ENCODE assay signal across 12 mouse cellular contexts in genomic region chr5:115437945-115438315, GRCm38 (mm10). TPM values are rescaled to one million over a fixed set of nuclear protein-coding genes. Genes with fewer than 3 reads are reported as not detected.
DNase-seq lines count a peak whose midpoint lies in the region; ATAC-seq and TF ChIP-seq lines count a peak whose summit lies in the region.
"Had no signal": no experiment of that assay in that cellular context is flagged by ENCODE, and none has a peak within 500 bp of the region (broad histone marks: within the 10 kb centered on the region; RNA-seq: fewer than 3 reads in every experiment).

No protein-coding gene starts in this region.

- ATAC-seq in embryonic facial prominence, embryonic 15.5 days (ENCODE audit: insufficient number of reproducible peaks, low FRiP score, low TSS enrichment, low read depth): no peak
- ATAC-seq in hindbrain, postnatal 0 days: no peak
- no peak for ATAC-seq in neural tube, embryonic 12.5 days (ENCODE audit: low FRiP score, low read depth)
- ATAC-seq: Patski had no signal

- peaks cover 60% of the 10 kb centered on the region for H3K4me1 ChIP-seq in embryonic facial prominence, embryonic 15.5 days
- H3K4me1 ChIP-seq in hindbrain, postnatal 0 days (ENCODE audit: insufficient read depth, low read length): peaks cover 48% of the 10 kb centered on the region
- peaks cover 77% of the 10 kb centered on the region for H3K4me1 ChIP-seq in neural tube, embryonic 12.5 days
- H3K4me1 ChIP-seq: liver, embryonic 15.5 days had no signal

- 28% methylated on average over 2 of the region's 2 CpGs for WGBS in embryonic facial prominence, embryonic 15.5 days
- WGBS in hindbrain, postnatal 0 days: 11% methylated on average over 2 of the region's 2 CpGs
- WGBS in neural tube, embryonic 12.5 days: 0% methylated on average over 2 of the region's 2 CpGs

- intact Hi-C loops in left cerebral cortex, postnatal 4 days (cut with DNase I): no loop called here

- DNase-seq in embryo, embryonic 10.5 days (ENCODE audit: low spot score): peak; percentile 76
- DNase-seq in hindbrain, postnatal 0 days (ENCODE audit: low spot score): peak; percentile 30
- no peak for DNase-seq in cerebellum, adult 9-10 months
- DNase-seq in kidney, postnatal 10 days: no peak
- DNase-seq in left cerebral cortex, postnatal 4 days: no peak
- DNase-seq: heart, adult 2 months; kidney, adult 18-20 months; spleen, adult 18-20 months had no signal

- H3K4me3 ChIP-seq in embryonic facial prominence, embryonic 15.5 days (replicated peaks): no peak overlapping the region
- no peak overlapping the region for H3K4me3 ChIP-seq in hindbrain, postnatal 0 days (ENCODE audit: low read length)
- H3K4me3 ChIP-seq in neural tube, embryonic 12.5 days: peak overlapping the region; percentile 16; the same call in 1 of the 2 replicates
- H3K4me3 ChIP-seq: heart, adult 2 months; liver, embryonic 15.5 days had no signal

- H3K4me2 ChIP-seq in embryonic facial prominence, embryonic 15.5 days (replicated peaks): no peak overlapping the region
- 0 out of 2 replicates have a peak overlapping the region, but pooled peaks have one; percentile 4 for H3K4me2 ChIP-seq in hindbrain, postnatal 0 days (ENCODE audit: low read depth, low read length)
- peak overlapping the region; percentile 81 for H3K4me2 ChIP-seq in neural tube, embryonic 12.5 days (replicated peaks)
- H3K4me2 ChIP-seq: liver, embryonic 15.5 days had no signal

- H3K9me3 ChIP-seq in embryonic facial prominence, embryonic 15.5 days (replicated peaks): no peaks in the 10 kb centered on the region
- no peaks in the 10 kb centered on the region for H3K9me3 ChIP-seq in hindbrain, postnatal 0 days (ENCODE audit: low read length)
- no peaks in the 10 kb centered on the region for H3K9me3 ChIP-seq in neural tube, embryonic 12.5 days
- H3K9me3 ChIP-seq: liver, embryonic 15.5 days had no signal

- H3K9ac ChIP-seq in embryonic facial prominence, embryonic 15.5 days: no peak overlapping the region
- no peak overlapping the region for H3K9ac ChIP-seq in hindbrain, postnatal 0 days (replicated peaks; ENCODE audit: low read length)
- peak overlapping the region; percentile 56 for H3K9ac ChIP-seq in neural tube, embryonic 12.5 days
- H3K9ac ChIP-seq: liver, embryonic 15.5 days had no signal

- H3K36me3 ChIP-seq in embryonic facial prominence, embryonic 15.5 days: peaks cover 19% of the 10 kb centered on the region
- no peaks in the 10 kb centered on the region for H3K36me3 ChIP-seq in hindbrain, postnatal 0 days (ENCODE audit: insufficient read depth, low read length)
- peaks cover 70% of the 10 kb centered on the region for H3K36me3 ChIP-seq in neural tube, embryonic 12.5 days
- H3K36me3 ChIP-seq: liver, embryonic 15.5 days had no signal

- no peaks in the 10 kb centered on the region for H3K27me3 ChIP-seq in embryonic facial prominence, embryonic 15.5 days
- H3K27me3 ChIP-seq in hindbrain, postnatal 0 days (ENCODE audit: insufficient read depth, low read length): no peaks in the 10 kb centered on the region
- H3K27me3 ChIP-seq in neural tube, embryonic 12.5 days (replicated peaks): no peaks in the 10 kb centered on the region
- H3K27me3 ChIP-seq: Patski had no signal

- H3K27ac ChIP-seq in embryonic facial prominence, embryonic 15.5 days (replicated peaks): peak overlapping the region; percentile 45
- H3K27ac ChIP-seq in hindbrain, postnatal 0 days: peak overlapping the region; percentile 98
- peak overlapping the region; percentile 99 for H3K27ac ChIP-seq in neural tube, embryonic 12.5 days
- H3K27ac ChIP-seq: heart, adult 2 months; liver, embryonic 15.5 days had no signal

- no peak for TF ChIP-seq CTCF in hindbrain, postnatal 0 days (IDR thresholded peaks at IDR 0.05; ENCODE audit: low read depth)

RNA-seq across cellular contexts. Expression of gene Msi1, which starts 8.5 kb away (rescaled TPM):
- polyA plus RNA-seq in embryonic facial prominence, embryonic 15.5 days (2015; fragmentation: Nextera tagmentation; extraction: Ambion mirVana): 14.1 and 19.1 TPM in 2 replicates
- total RNA-seq in hindbrain, postnatal 0 days (2014; rRNA removed): 75.9 and 88.1 TPM in 2 replicates
- 45.1 and 46.2 TPM in 2 replicates for polyA plus RNA-seq in hindbrain, postnatal 0 days (2015; fragmentation: Nextera tagmentation; extraction: Ambion mirVana)
- polyA plus RNA-seq in neural tube, embryonic 12.5 days (2016; fragmentation: Nextera tagmentation; extraction: Ambion mirVana): 122 and 129 TPM in 2 replicates
- 100 to 1,000 TPM; 110 to 114 TPM for total RNA-seq in left cerebral cortex, postnatal 4 days (2021)

RNA-seq across cellular contexts. Expression of gene Pla2g1b, which starts 28.1 kb away (rescaled TPM):
- not detected in 2 replicates for polyA plus RNA-seq in embryonic facial prominence, embryonic 15.5 days (2015; fragmentation: Nextera tagmentation; extraction: Ambion mirVana)
- total RNA-seq in hindbrain, postnatal 0 days (2014; rRNA removed): not detected in 2 replicates
- not detected in 2 replicates for polyA plus RNA-seq in hindbrain, postnatal 0 days (2015; fragmentation: Nextera tagmentation; extraction: Ambion mirVana)
- not detected in 2 replicates for polyA plus RNA-seq in neural tube, embryonic 12.5 days (2016; fragmentation: Nextera tagmentation; extraction: Ambion mirVana)
- not detected for total RNA-seq in left cerebral cortex, postnatal 4 days (2021)
- total RNA-seq: heart, adult 2 months had no signal
- polyA plus RNA-seq: heart, adult 2 months; liver, embryonic 15.5 days; Patski had no signal

RNA-seq across cellular contexts. Expression of gene Sirt4, which starts 46.6 kb away (rescaled TPM):
- polyA plus RNA-seq in embryonic facial prominence, embryonic 15.5 days (2015; fragmentation: Nextera tagmentation; extraction: Ambion mirVana): 29.2 and 32.8 TPM in 2 replicates
- 25.8 and 33.7 TPM in 2 replicates for total RNA-seq in hindbrain, postnatal 0 days (2014; rRNA removed)
- 20.2 and 21.8 TPM in 2 replicates for polyA plus RNA-seq in hindbrain, postnatal 0 days (2015; fragmentation: Nextera tagmentation; extraction: Ambion mirVana)
- polyA plus RNA-seq in neural tube, embryonic 12.5 days (2016; fragmentation: Nextera tagmentation; extraction: Ambion mirVana): 23.8 and 24.9 TPM in 2 replicates
- 10 to 100 TPM; 28.4 to 31.5 TPM for total RNA-seq in left cerebral cortex, postnatal 4 days (2021)

Comparison
In these comparisons a context has a peak if more than half of its experiments do, and no peak if none do; other contexts are left out.
1. DNase-seq: peak in embryo, embryonic 10.5 days (single experiment) and hindbrain, postnatal 0 days (single experiment); none in cerebellum, adult 9-10 months (single experiment), kidney, postnatal 10 days (single experiment) and left cerebral cortex, postnatal 4 days (single experiment).
2. H3K27ac ChIP-seq: peak in every context shown above with its lines; median percentile 99 in neural tube, embryonic 12.5 days; 98 in hindbrain, postnatal 0 days; 45 in embryonic facial prominence, embryonic 15.5 days.